Mouse (Mus musculus) bone marrow, adult 2 months (tissue): Measurements from ENCODE around the gene Fam193b.

Experiments used
- CTCF ChIP-seq: fragments of 200-500 bp; IDR thresholded peaks from 2 replicates; pipeline ENCODE4 v1.5.1; 2011; ENCODE audit warnings: low read length, control low read depth; ENCODE audit not compliant: control insufficient read depth, insufficient read depth
- POLR2A ChIP-seq: fragments of 200-500 bp; IDR thresholded peaks from 2 replicates; pipeline ENCODE4 v1.6.1; 2011; ENCODE audit warnings: low read depth, mild to moderate bottlenecking, control low read depth, low read length, borderline replicate concordance; ENCODE audit not compliant: control insufficient read depth

DNA sequence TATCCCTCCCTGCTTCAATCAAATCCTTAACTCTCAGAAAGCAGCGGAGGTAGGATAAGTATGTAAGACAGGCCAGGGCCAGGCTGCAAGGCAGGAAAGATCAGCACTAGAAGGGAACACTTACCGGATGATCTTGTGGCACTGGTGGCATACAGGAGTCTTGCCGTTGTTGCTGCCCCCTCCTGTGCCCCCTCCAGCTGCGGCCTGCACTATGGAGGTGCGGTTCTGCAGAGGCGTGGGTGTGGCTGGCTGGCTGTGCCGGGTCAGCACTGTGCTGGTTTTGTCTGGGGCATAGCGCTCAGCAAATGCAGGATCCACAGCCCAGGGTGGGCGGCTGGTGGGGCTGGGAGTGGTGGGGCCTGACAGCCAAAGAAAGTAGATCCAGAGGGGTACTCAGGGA is 65.1 kb downstream of the Fam193b start:
- TF ChIP-seq POLR2A, result no peak
- TF ChIP-seq CTCF, result no peak
